Mouse (Mus musculus): ENCODE results near the gene Ccna1. TPM values are rescaled to one million over a fixed set of nuclear protein-coding genes. Genes with fewer than 3 reads are reported as not detected.

Gene Ccna1
- total and polyA plus RNA-seq, 3 experiments: not detected

DNA sequence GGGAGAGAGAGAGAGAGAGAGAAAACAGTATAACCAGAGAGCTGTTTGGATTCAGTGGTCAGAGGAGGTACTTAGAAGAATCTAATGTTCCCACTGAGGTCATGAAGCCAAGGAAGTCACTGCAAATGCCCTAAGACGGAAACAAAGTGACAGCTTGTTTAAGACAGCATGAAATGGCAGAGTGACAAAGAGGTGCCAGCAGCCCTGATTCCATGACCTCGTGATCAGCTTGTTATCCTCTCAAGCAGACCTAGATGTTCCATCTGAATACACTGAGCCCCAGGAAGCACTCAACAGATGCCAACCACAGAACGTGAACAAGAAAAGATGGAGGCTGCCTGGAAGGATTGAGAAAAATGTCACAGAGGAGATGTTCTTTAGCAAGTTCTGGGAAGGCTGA lies 30.4 kb upstream of the Ccna1 start:
- no peak for DNase-seq (ENCODE audit: extremely low read depth)
- no peaks in the 10 kb centered on the region for H3K36me3 ChIP-seq (replicated peaks in 1 of 2; ENCODE audit: control insufficient read depth in 1 of 2, insufficient read depth in 1 of 2, low read length in 1 of 2)
- no peak for TF ChIP-seq MAZ (IDR thresholded peaks at IDR 0.05; ENCODE audit: low read depth, low read length)
- TF ChIP-seq TCF12 (IDR thresholded peaks at IDR 0.05; ENCODE audit: low read depth, low read length): no peak
- no peak for TF ChIP-seq MXI1 (IDR thresholded peaks at IDR 0.05; ENCODE audit: low read depth, low read length)
- no peak for TF ChIP-seq KAT2A (IDR thresholded peaks at IDR 0.05; ENCODE audit: insufficient replicate concordance, low read length)
- no peaks in the 10 kb centered on the region for H3K9me3 ChIP-seq (replicated peaks; ENCODE audit: low read length)
- no peaks in the 10 kb centered on the region for H3K4me1 ChIP-seq (ENCODE audit: control insufficient read depth in 1 of 2, insufficient read depth in 2 of 2)
- in situ Hi-C loops (cut with MboI; ENCODE audit: low pct_ligation_motif_present, low pct_unique_long_range_greater_than_20kb, low sequenced_read_pairs) (no loop called here), dilution Hi-C loops (cut with MboI; ENCODE audit: extremely low pct_ligation_motif_present, extremely low pct_unique_long_range_greater_than_20kb, low sequenced_read_pairs) (no loop called here)
- no peak overlapping the region for H3K4me2 ChIP-seq (ENCODE audit: insufficient read depth, low read depth, poor library complexity, severe bottlenecking)
- H3K27ac ChIP-seq (ENCODE audit: insufficient read depth, low read depth): no peak overlapping the region
- H3K9ac ChIP-seq (ENCODE audit: insufficient read depth, low read depth): no peak overlapping the region
- H3K27me3 ChIP-seq (replicated peaks): no peaks in the 10 kb centered on the region
- no peak overlapping the region for H3K4me3 ChIP-seq (replicated peaks in 1 of 3; ENCODE audit: low read depth in 2 of 3, low read length in 2 of 3, poor library complexity in 1 of 3)
- no peaks in the 10 kb centered on the region for H3K79me2 ChIP-seq (replicated peaks; ENCODE audit: control insufficient read depth, extremely low read depth, insufficient read depth, poor library complexity, severe bottlenecking)

DNA sequence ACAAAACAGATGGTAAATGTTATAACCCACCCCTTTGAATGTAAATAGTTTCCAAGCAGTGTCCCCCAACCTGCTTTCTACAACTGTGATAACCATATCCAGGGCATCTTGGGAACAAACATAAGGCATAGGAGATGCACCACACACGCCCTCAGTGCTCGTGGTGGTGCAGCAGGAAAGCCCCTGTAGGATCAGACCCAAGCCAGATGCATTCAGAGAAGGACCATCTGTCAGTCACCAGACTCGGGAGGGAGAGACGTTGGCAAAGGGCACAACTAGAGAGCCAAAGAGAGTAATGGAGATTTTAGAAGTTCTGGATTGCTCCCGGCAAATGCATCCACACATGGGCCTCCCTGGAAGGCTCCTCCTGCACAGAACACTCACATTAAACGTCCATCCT lies 29.5 kb upstream of the Ccna1 start:
- dilution Hi-C loops (cut with MboI; ENCODE audit: extremely low pct_ligation_motif_present, extremely low pct_unique_long_range_greater_than_20kb, low sequenced_read_pairs) (no loop called here), in situ Hi-C loops (cut with MboI; ENCODE audit: low pct_ligation_motif_present, low pct_unique_long_range_greater_than_20kb, low sequenced_read_pairs) (no loop called here)
- Histone ChIP-seq H3K27ac (ENCODE audit: insufficient read depth, low read depth) (no peak overlapping the region), H3K79me2 (replicated peaks; ENCODE audit: control insufficient read depth, extremely low read depth, insufficient read depth, poor library complexity, severe bottlenecking) (no peaks in the 10 kb centered on the region), H3K4me2 (ENCODE audit: insufficient read depth, low read depth, poor library complexity, severe bottlenecking) (no peak overlapping the region), H3K36me3 (replicated peaks in 1 of 2; ENCODE audit: control insufficient read depth in 1 of 2, insufficient read depth in 1 of 2, low read length in 1 of 2) (no peaks in the 10 kb centered on the region), H3K4me1 (ENCODE audit: control insufficient read depth in 1 of 2, insufficient read depth in 2 of 2) (no peaks in the 10 kb centered on the region; a peak in 1 of 4 replicates), H3K9me3 (replicated peaks; ENCODE audit: low read length) (no peaks in the 10 kb centered on the region), H3K27me3 (replicated peaks) (no peaks in the 10 kb centered on the region), H3K9ac (ENCODE audit: insufficient read depth, low read depth) (no peak overlapping the region), H3K4me3 (replicated peaks in 1 of 3; ENCODE audit: low read depth in 2 of 3, low read length in 2 of 3, poor library complexity in 1 of 3) (no peak overlapping the region)
- no peak for DNase-seq (ENCODE audit: extremely low read depth)
- TF ChIP-seq ZC3H11A (IDR thresholded peaks at IDR 0.05; ENCODE audit: low read depth, low read length) (no peak), RAD21 (IDR thresholded peaks at IDR 0.05; ENCODE audit: low read depth, low read length) (no peak), E2F4 (IDR thresholded peaks at IDR 0.05; ENCODE audit: insufficient replicate concordance, low read depth, low read length) (no peak), MEF2A (IDR thresholded peaks at IDR 0.05; ENCODE audit: borderline replicate concordance, low read depth, low read length) (no peak)

DNA sequence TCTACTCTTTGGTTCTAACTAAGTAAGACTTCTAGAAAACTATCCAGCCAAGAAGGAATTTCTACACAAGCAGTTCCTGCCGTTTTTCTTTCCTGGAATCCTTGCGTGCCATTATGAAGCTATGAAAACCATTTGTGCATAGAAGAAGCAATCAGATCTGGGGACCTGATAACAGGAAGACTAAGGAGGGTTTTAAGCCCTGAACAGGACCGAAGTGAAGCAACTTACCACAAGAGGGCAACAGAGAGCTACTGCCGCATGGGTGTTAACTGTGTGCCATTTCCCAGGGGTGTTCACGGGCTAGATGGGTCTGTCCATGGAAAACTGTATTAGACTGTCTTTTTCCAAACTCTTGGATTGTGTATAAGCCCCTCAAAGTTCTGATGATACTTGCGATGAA lies 24.8 kb upstream of the Ccna1 start:
- H3K79me2 ChIP-seq (replicated peaks; ENCODE audit: control insufficient read depth, extremely low read depth, insufficient read depth, poor library complexity, severe bottlenecking): no peaks in the 10 kb centered on the region

More for the DNA sequence above, 24.8 kb upstream of the Ccna1 start:
- H3K9ac ChIP-seq (ENCODE audit: insufficient read depth, low read depth): no peak overlapping the region
- no peaks in the 10 kb centered on the region for H3K27me3 ChIP-seq (replicated peaks)
- H3K4me1 ChIP-seq (ENCODE audit: control insufficient read depth in 1 of 2, insufficient read depth in 2 of 2): no peaks in the 10 kb centered on the region; a peak in 1 of 4 replicates
- TF ChIP-seq CTCF (conservative IDR thresholded peaks at IDR 0.05 in 1 of 2, IDR thresholded peaks at IDR 0.05 in 1 of 2; ENCODE audit: low read depth in 2 of 2, low read length in 2 of 2): peak; percentile 88 to 98
- TF ChIP-seq RAD21 (IDR thresholded peaks at IDR 0.05; ENCODE audit: low read depth, low read length): peak; percentile 68
- TF ChIP-seq SMC3 (IDR thresholded peaks at IDR 0.05; ENCODE audit: low read depth, low read length): peak; percentile 73
- TF ChIP-seq RCOR1 (conservative IDR thresholded peaks at IDR 0.05; ENCODE audit: low read depth, low read length): no peak
- dilution Hi-C loops (cut with MboI; ENCODE audit: extremely low pct_ligation_motif_present, extremely low pct_unique_long_range_greater_than_20kb, low sequenced_read_pairs): no loop called here
- peak; percentile 74 for DNase-seq (ENCODE audit: extremely low read depth)
- in situ Hi-C loops (cut with MboI; ENCODE audit: low pct_ligation_motif_present, low pct_unique_long_range_greater_than_20kb, low sequenced_read_pairs): no loop called here
- no peaks in the 10 kb centered on the region for H3K36me3 ChIP-seq (replicated peaks in 1 of 2; ENCODE audit: control insufficient read depth in 1 of 2, insufficient read depth in 1 of 2, low read length in 1 of 2)
- peak overlapping the region; percentile 19; the same call in 1 of the 2 replicates for H3K4me2 ChIP-seq (ENCODE audit: insufficient read depth, low read depth, poor library complexity, severe bottlenecking)
- no peaks in the 10 kb centered on the region for H3K9me3 ChIP-seq (replicated peaks; ENCODE audit: low read length)
- no peak overlapping the region for H3K27ac ChIP-seq (ENCODE audit: insufficient read depth, low read depth)
- no peak overlapping the region for H3K4me3 ChIP-seq (replicated peaks in 1 of 3; ENCODE audit: low read depth in 2 of 3, low read length in 2 of 3, poor library complexity in 1 of 3)

All from CH12.LX (cell line).